Mouse (Mus musculus) lung, embryonic 16.5 days (tissue): ENCODE measurements around the gene Ifngr2. TPM values are rescaled to one million over a fixed set of nuclear protein-coding genes. Genes with fewer than 3 reads are reported as not detected.
A peak's percentile ranks its signal among the peaks of the same experiment; 100 is the strongest.

Source experiments
- ATAC-seq: fragments of 200-750 bp; cut with Nextera tagmentation; 2 replicates; pipeline ENCODE4 v1.8.0; 2017; ENCODE audit warnings: low read depth, mild to moderate bottlenecking, moderate library complexity
- H3K27ac ChIP-seq: fragments of 300-500 bp; sonication (generic); 2 replicates; pipeline ENCODE4 v1.5.1; 2014; ENCODE audit warnings: mild to moderate bottlenecking, control low read depth, low read length
- H3K27me3 ChIP-seq: fragments of 300-500 bp; sonication (generic); 2 replicates; pipeline ENCODE4 v1.6.1; 2014; ENCODE audit warnings: low read depth, low read length, mixed read lengths; ENCODE audit not compliant: control insufficient read depth, insufficient read depth
- H3K36me3 ChIP-seq: fragments of 300-500 bp; sonication (generic); 2 replicates; pipeline ENCODE4 v1.6.1; 2014; ENCODE audit warnings: low read length; ENCODE audit not compliant: control insufficient read depth, insufficient read depth
- H3K4me1 ChIP-seq: fragments of 300-500 bp; sonication (generic); replicated peaks from 2 replicates; pipeline ENCODE4 v1.6.1; 2014; ENCODE audit warnings: low read length, mixed read lengths; ENCODE audit not compliant: control insufficient read depth, insufficient read depth
- H3K4me2 ChIP-seq: fragments of 300-500 bp; sonication (generic); 2 replicates; pipeline ENCODE4 v1.6.1; 2014; ENCODE audit warnings: low read depth, low read length, control low read depth
- H3K4me3 ChIP-seq: fragments of 300-500 bp; sonication (generic); 2 replicates; pipeline ENCODE4 v1.5.1; 2014; ENCODE audit warnings: mild to moderate bottlenecking, low read length, control low read depth
- H3K9ac ChIP-seq: fragments of 300-500 bp; sonication (generic); 2 replicates; pipeline ENCODE4 v1.6.1; 2014; ENCODE audit warnings: low read length, control low read depth
- H3K9me3 ChIP-seq: fragments of 300-500 bp; sonication (generic); 2 replicates; pipeline ENCODE4 v1.6.1; 2016; ENCODE audit warnings: low read length; ENCODE audit not compliant: control insufficient read depth
- WGBS: fragments of 180-500 bp; shearing (Covaris S2); extraction: QIAGEN DNeasy Blood & Tissue Kit; methylation state at CpG from one replicate; pipeline ENCODE4 v1.1.7; 2014; 5-methylcytosine and 5-hydroxymethylcytosine counted together
- polyA plus RNA-seq: library from polyadenylated mRNA; unstranded; fragments of >200 nt; fragmentation: Nextera tagmentation; extraction: Ambion mirVana; gene quantifications from 2 replicates; pipeline ENCODE4 v1.2.1, GENCODE M21; 2015

The Ifngr2 gene
- polyA plus RNA-seq, 1 experiment from 2014 or later = 54.1 TPM

- Histone ChIP-seq H3K4me3 (no peak overlapping the region), H3K9ac (no peak overlapping the region; the same call in 1 of the 2 replicates), H3K27ac (peak overlapping the region; percentile 79), H3K36me3 (no peaks in the 10 kb centered on the region), H3K9me3 (no peaks in the 10 kb centered on the region), H3K27me3 (no peaks in the 10 kb centered on the region), H3K4me2 (peak overlapping the region; percentile 75), H3K4me1 (peaks cover 29% of the 10 kb centered on the region)
- WGBS = 52% methylated on average over 10 of the region's 10 CpGs
- ATAC-seq = no peak
Measured at GRCm38 (mm10) chr16:91545597-91546281, 1.1 kb upstream of the Ifngr2 start.

- H3K27me3 ChIP-seq = no peaks in the 10 kb centered on the region
- 16% methylated on average over 14 of the region's 14 CpGs for WGBS
- H3K9ac ChIP-seq = peak overlapping the region; percentile 94
- no peaks in the 10 kb centered on the region for H3K36me3 ChIP-seq
- H3K4me1 ChIP-seq = peaks cover 31% of the 10 kb centered on the region
- peak; percentile 72 for ATAC-seq
- peak overlapping the region; percentile 75 for H3K4me2 ChIP-seq
- no peaks in the 10 kb centered on the region for H3K9me3 ChIP-seq
- H3K27ac ChIP-seq = peak overlapping the region; percentile 79
- peak overlapping the region; percentile 79 for H3K4me3 ChIP-seq
Measured at GRCm38 (mm10) chr16:91546391-91546835, 459 bp upstream of the Ifngr2 start.

- Histone ChIP-seq H3K4me3 (peak overlapping the region; percentile 79), H3K4me1 (peaks cover 33% of the 10 kb centered on the region), H3K27me3 (no peaks in the 10 kb centered on the region), H3K4me2 (peak overlapping the region; percentile 75), H3K27ac (no peak overlapping the region), H3K36me3 (no peaks in the 10 kb centered on the region), H3K9me3 (no peaks in the 10 kb centered on the region), H3K9ac (peak overlapping the region; percentile 94)
- ATAC-seq = no peak
- WGBS = 38% methylated on average over 5 of the region's 5 CpGs
Measured at GRCm38 (mm10) chr16:91547974-91548373, 1.1 kb downstream of the Ifngr2 start.

GRCm38 (mm10) chr16:91548586-91548985, 1.7 kb downstream of the Ifngr2 start:
- H3K4me1 ChIP-seq = peaks cover 39% of the 10 kb centered on the region
- H3K9me3 ChIP-seq = no peaks in the 10 kb centered on the region
- H3K36me3 ChIP-seq = no peaks in the 10 kb centered on the region
- H3K27me3 ChIP-seq = no peaks in the 10 kb centered on the region
- peak overlapping the region; percentile 20; the same call in 1 of the 2 replicates for H3K27ac ChIP-seq
- 41% methylated on average over 5 of the region's 5 CpGs for WGBS
- no peak for ATAC-seq
- H3K4me2 ChIP-seq = peak overlapping the region; percentile 41
- H3K4me3 ChIP-seq = peak overlapping the region; percentile 30
- no peak overlapping the region for H3K9ac ChIP-seq

GRCm38 (mm10) chr16:91548996-91549395, 2.1 kb downstream of the Ifngr2 start:
- Histone ChIP-seq H3K36me3 (no peaks in the 10 kb centered on the region), H3K27ac (peak overlapping the region; percentile 20; the same call in 1 of the 2 replicates), H3K4me2 (peak overlapping the region; percentile 41), H3K4me3 (peak overlapping the region; percentile 30), H3K9me3 (no peaks in the 10 kb centered on the region), H3K4me1 (peaks cover 43% of the 10 kb centered on the region), H3K27me3 (no peaks in the 10 kb centered on the region), H3K9ac (no peak overlapping the region)
- 78% methylated on average over 2 of the region's 2 CpGs for WGBS
- no peak for ATAC-seq

GRCm38 (mm10) chr16:91549616-91550015, 2.7 kb downstream of the Ifngr2 start:
- Histone ChIP-seq H3K27me3 (no peaks in the 10 kb centered on the region), H3K36me3 (no peaks in the 10 kb centered on the region), H3K4me3 (no peak overlapping the region), H3K9ac (no peak overlapping the region), H3K9me3 (no peaks in the 10 kb centered on the region), H3K4me2 (no peak overlapping the region), H3K4me1 (peaks cover 45% of the 10 kb centered on the region), H3K27ac (no peak overlapping the region)
- ATAC-seq = no peak
- WGBS = 69% methylated on average over 5 of the region's 5 CpGs

- peaks cover 9% of the 10 kb centered on the region; the same call in 1 of the 2 replicates for H3K36me3 ChIP-seq
- H3K4me1 ChIP-seq = peaks cover 38% of the 10 kb centered on the region
- WGBS = 60% methylated on average over 10 of the region's 10 CpGs
- H3K9me3 ChIP-seq = no peaks in the 10 kb centered on the region
- H3K4me3 ChIP-seq = no peak overlapping the region
- H3K27me3 ChIP-seq = no peaks in the 10 kb centered on the region
- ATAC-seq = peak; percentile 15; the same call in 1 of the 2 replicates
- H3K27ac ChIP-seq = no peak overlapping the region
- H3K4me2 ChIP-seq = no peak overlapping the region
- no peak overlapping the region for H3K9ac ChIP-seq
Measured at GRCm38 (mm10) chr16:91551081-91551524, 4.2 kb downstream of the Ifngr2 start.

- no peak overlapping the region for H3K27ac ChIP-seq
Measured at GRCm38 (mm10) chr16:91552072-91552471, 5.2 kb downstream of the Ifngr2 start.

GRCm38 (mm10) chr16:91553625-91554024, 6.8 kb downstream of the Ifngr2 start:
- WGBS = 27% methylated on average over 12 of the region's 12 CpGs
- Histone ChIP-seq H3K9ac (no peak overlapping the region), H3K4me1 (peaks cover 27% of the 10 kb centered on the region), H3K36me3 (peaks cover 16% of the 10 kb centered on the region), H3K27ac (no peak overlapping the region; the same call in 1 of the 2 replicates), H3K9me3 (no peaks in the 10 kb centered on the region), H3K4me3 (no peak overlapping the region), H3K27me3 (no peaks in the 10 kb centered on the region), H3K4me2 (peak overlapping the region; percentile 38)
- peak; percentile 62; the same call in 1 of the 2 replicates for ATAC-seq

More at GRCm38 (mm10) chr16:91552072-91552471, 5.2 kb downstream of the Ifngr2 start:
- ATAC-seq = no peak
- H3K9ac ChIP-seq = no peak overlapping the region
- no peak overlapping the region for H3K4me3 ChIP-seq
- H3K36me3 ChIP-seq = peaks cover 9% of the 10 kb centered on the region; the same call in 1 of the 2 replicates
- 55% methylated on average over 9 of the region's 9 CpGs for WGBS
- H3K4me2 ChIP-seq = no peak overlapping the region
- peaks cover 36% of the 10 kb centered on the region for H3K4me1 ChIP-seq
- H3K27me3 ChIP-seq = no peaks in the 10 kb centered on the region
- H3K9me3 ChIP-seq = no peaks in the 10 kb centered on the region
